Mouse (Mus musculus): ENCODE measurements around the gene Vps16. TPM values are rescaled to one million over a fixed set of nuclear protein-coding genes. Genes with fewer than 3 reads are reported as not detected.
A peak's percentile ranks its signal among the peaks of the same experiment; 100 is the strongest.

The Vps16 gene
- polyA plus RNA-seq, 1 experiment from 2014 or later, result 83.2 TPM

GRCm38 (mm10) chr2:130451086-130451726 lies 27.1 kb downstream of the Vps16 start:
- no peak overlapping the region for H3K27ac ChIP-seq (ENCODE audit: low read length)
- H3K9me3 ChIP-seq (replicated peaks; ENCODE audit: control insufficient read depth, low read length), result no peaks in the 10 kb centered on the region
- H3K4me3 ChIP-seq (replicated peaks; ENCODE audit: low read length), result peak overlapping the region; percentile 95
- no peaks in the 10 kb centered on the region for H3K36me3 ChIP-seq (ENCODE audit: control insufficient read depth, insufficient read depth, low read length)
- H3K4me2 ChIP-seq (ENCODE audit: low read depth, low read length), result peak overlapping the region; percentile 86
- 57% methylated on average over 14 of the region's 14 CpGs for WGBS
- peak overlapping the region; percentile 96 for H3K9ac ChIP-seq (ENCODE audit: low read length)
- peaks cover 25% of the 10 kb centered on the region for H3K4me1 ChIP-seq (ENCODE audit: control insufficient read depth, insufficient read depth, low read length)
- no peak for ATAC-seq (ENCODE audit: insufficient read depth, low FRiP score)
- H3K27me3 ChIP-seq (ENCODE audit: control insufficient read depth, insufficient read depth, low read length), result no peaks in the 10 kb centered on the region

GRCm38 (mm10) chr2:130451727-130452090 lies 27.6 kb downstream of the Vps16 start:
- peak overlapping the region; percentile 86 for H3K4me2 ChIP-seq (ENCODE audit: low read depth, low read length)
- ATAC-seq (ENCODE audit: insufficient read depth, low FRiP score), result no peak
- H3K9ac ChIP-seq (ENCODE audit: low read length), result peak overlapping the region; percentile 96
- 62% methylated on average over 3 of the region's 3 CpGs for WGBS
- peak overlapping the region; percentile 95 for H3K4me3 ChIP-seq (replicated peaks; ENCODE audit: low read length)
- no peaks in the 10 kb centered on the region for H3K27me3 ChIP-seq (ENCODE audit: control insufficient read depth, insufficient read depth, low read length)
- peaks cover 26% of the 10 kb centered on the region for H3K4me1 ChIP-seq (ENCODE audit: control insufficient read depth, insufficient read depth, low read length)
- H3K9me3 ChIP-seq (replicated peaks; ENCODE audit: control insufficient read depth, low read length), result no peaks in the 10 kb centered on the region
- H3K36me3 ChIP-seq (ENCODE audit: control insufficient read depth, insufficient read depth, low read length), result no peaks in the 10 kb centered on the region
- H3K27ac ChIP-seq (ENCODE audit: low read length), result no peak overlapping the region

GRCm38 (mm10) chr2:130452266-130452665 lies 28.1 kb downstream of the Vps16 start:
- ATAC-seq (ENCODE audit: insufficient read depth, low FRiP score), result no peak
- Histone ChIP-seq H3K9me3 (replicated peaks; ENCODE audit: control insufficient read depth, low read length) (no peaks in the 10 kb centered on the region), H3K4me3 (replicated peaks; ENCODE audit: low read length) (no peak overlapping the region), H3K9ac (ENCODE audit: low read length) (no peak overlapping the region; the same call in 1 of the 2 replicates), H3K4me1 (ENCODE audit: control insufficient read depth, insufficient read depth, low read length) (peaks cover 26% of the 10 kb centered on the region), H3K27me3 (ENCODE audit: control insufficient read depth, insufficient read depth, low read length) (no peaks in the 10 kb centered on the region), H3K36me3 (ENCODE audit: control insufficient read depth, insufficient read depth, low read length) (no peaks in the 10 kb centered on the region), H3K27ac (ENCODE audit: low read length) (no peak overlapping the region), H3K4me2 (ENCODE audit: low read depth, low read length) (no peak overlapping the region)
- WGBS, result 55% methylated on average over 2 of the region's 2 CpGs

- H3K9me3 ChIP-seq (replicated peaks; ENCODE audit: control insufficient read depth, low read length), result no peaks in the 10 kb centered on the region
- H3K36me3 ChIP-seq (ENCODE audit: control insufficient read depth, insufficient read depth, low read length), result no peaks in the 10 kb centered on the region
- H3K9ac ChIP-seq (ENCODE audit: low read length), result no peak overlapping the region
- H3K4me3 ChIP-seq (replicated peaks; ENCODE audit: low read length), result no peak overlapping the region
- H3K27me3 ChIP-seq (ENCODE audit: control insufficient read depth, insufficient read depth, low read length), result no peaks in the 10 kb centered on the region
- WGBS, result 60% methylated on average over 6 of the region's 6 CpGs
- H3K27ac ChIP-seq (ENCODE audit: low read length), result no peak overlapping the region
- peaks cover 26% of the 10 kb centered on the region for H3K4me1 ChIP-seq (ENCODE audit: control insufficient read depth, insufficient read depth, low read length)
- ATAC-seq (ENCODE audit: insufficient read depth, low FRiP score), result no peak
- no peak overlapping the region for H3K4me2 ChIP-seq (ENCODE audit: low read depth, low read length)
Observed at GRCm38 (mm10) chr2:130453421-130453820, 29.3 kb downstream of the Vps16 start.

- Histone ChIP-seq H3K4me2 (ENCODE audit: low read depth, low read length) (no peak overlapping the region), H3K9ac (ENCODE audit: low read length) (no peak overlapping the region), H3K9me3 (replicated peaks; ENCODE audit: control insufficient read depth, low read length) (no peaks in the 10 kb centered on the region), H3K27me3 (ENCODE audit: control insufficient read depth, insufficient read depth, low read length) (no peaks in the 10 kb centered on the region), H3K4me1 (ENCODE audit: control insufficient read depth, insufficient read depth, low read length) (peaks cover 19% of the 10 kb centered on the region), H3K36me3 (ENCODE audit: control insufficient read depth, insufficient read depth, low read length) (no peaks in the 10 kb centered on the region), H3K4me3 (replicated peaks; ENCODE audit: low read length) (no peak overlapping the region), H3K27ac (ENCODE audit: low read length) (no peak overlapping the region)
- ATAC-seq (ENCODE audit: insufficient read depth, low FRiP score), result no peak
- 58% methylated on average over 6 of the region's 6 CpGs for WGBS
Observed at GRCm38 (mm10) chr2:130454748-130455370, 30.7 kb downstream of the Vps16 start.

GRCm38 (mm10) chr2:130457871-130458270 lies 33.7 kb downstream of the Vps16 start:
- ATAC-seq (ENCODE audit: insufficient read depth, low FRiP score), result no peak
- no peak overlapping the region for H3K9ac ChIP-seq (ENCODE audit: low read length)
- peaks cover 21% of the 10 kb centered on the region for H3K4me1 ChIP-seq (ENCODE audit: control insufficient read depth, insufficient read depth, low read length)
- H3K27me3 ChIP-seq (ENCODE audit: control insufficient read depth, insufficient read depth, low read length), result no peaks in the 10 kb centered on the region
- no peak overlapping the region for H3K4me2 ChIP-seq (ENCODE audit: low read depth, low read length)
- no peaks in the 10 kb centered on the region for H3K9me3 ChIP-seq (replicated peaks; ENCODE audit: control insufficient read depth, low read length)
- no peak overlapping the region for H3K27ac ChIP-seq (ENCODE audit: low read length)
- 77% methylated on average over 3 of the region's 3 CpGs for WGBS
- no peak overlapping the region for H3K4me3 ChIP-seq (replicated peaks; ENCODE audit: low read length)
- H3K36me3 ChIP-seq (ENCODE audit: control insufficient read depth, insufficient read depth, low read length), result no peaks in the 10 kb centered on the region

GRCm38 (mm10) chr2:130459576-130459975 lies 35.4 kb downstream of the Vps16 start:
- no peak for ATAC-seq (ENCODE audit: insufficient read depth, low FRiP score)

GRCm38 (mm10) chr2:130461287-130462071 lies 37.3 kb downstream of the Vps16 start:
- Histone ChIP-seq H3K36me3 (ENCODE audit: control insufficient read depth, insufficient read depth, low read length) (no peaks in the 10 kb centered on the region), H3K9me3 (replicated peaks; ENCODE audit: control insufficient read depth, low read length) (no peaks in the 10 kb centered on the region), H3K9ac (ENCODE audit: low read length) (peak overlapping the region; percentile 37; the same call in 1 of the 2 replicates), H3K4me2 (ENCODE audit: low read depth, low read length) (0 out of 2 replicates have a peak overlapping the region, but pooled peaks have one; percentile 3), H3K4me3 (replicated peaks; ENCODE audit: low read length) (no peak overlapping the region), H3K4me1 (ENCODE audit: control insufficient read depth, insufficient read depth, low read length) (peaks cover 14% of the 10 kb centered on the region), H3K27ac (ENCODE audit: low read length) (peak overlapping the region; percentile 51; the same call in 1 of the 2 replicates), H3K27me3 (ENCODE audit: control insufficient read depth, insufficient read depth, low read length) (no peaks in the 10 kb centered on the region)
- ATAC-seq (ENCODE audit: insufficient read depth, low FRiP score), result no peak
- 38% methylated on average over 15 of the region's 15 CpGs for WGBS

More at GRCm38 (mm10) chr2:130459576-130459975, 35.4 kb downstream of the Vps16 start:
- WGBS, result 79% methylated on average over 3 of the region's 3 CpGs
- no peaks in the 10 kb centered on the region for H3K27me3 ChIP-seq (ENCODE audit: control insufficient read depth, insufficient read depth, low read length)
- H3K4me3 ChIP-seq (replicated peaks; ENCODE audit: low read length), result no peak overlapping the region
- no peak overlapping the region for H3K9ac ChIP-seq (ENCODE audit: low read length)
- no peaks in the 10 kb centered on the region for H3K36me3 ChIP-seq (ENCODE audit: control insufficient read depth, insufficient read depth, low read length)
- peaks cover 21% of the 10 kb centered on the region for H3K4me1 ChIP-seq (ENCODE audit: control insufficient read depth, insufficient read depth, low read length)
- no peak overlapping the region for H3K27ac ChIP-seq (ENCODE audit: low read length)
- no peaks in the 10 kb centered on the region for H3K9me3 ChIP-seq (replicated peaks; ENCODE audit: control insufficient read depth, low read length)
- no peak overlapping the region for H3K4me2 ChIP-seq (ENCODE audit: low read depth, low read length)

GRCm38 (mm10) chr2:130466438-130466837 lies 42.3 kb downstream of the Vps16 start:
- H3K4me1 ChIP-seq (ENCODE audit: control insufficient read depth, insufficient read depth, low read length), result peaks cover 2% of the 10 kb centered on the region; the same call in 1 of the 2 replicates
- H3K4me2 ChIP-seq (ENCODE audit: low read depth, low read length), result no peak overlapping the region
- 67% methylated on average over 1 of the region's 1 CpGs for WGBS
- no peak overlapping the region for H3K9ac ChIP-seq (ENCODE audit: low read length)
- no peak overlapping the region for H3K27ac ChIP-seq (ENCODE audit: low read length)
- H3K9me3 ChIP-seq (replicated peaks; ENCODE audit: control insufficient read depth, low read length), result no peaks in the 10 kb centered on the region
- ATAC-seq (ENCODE audit: insufficient read depth, low FRiP score), result no peak
- no peaks in the 10 kb centered on the region for H3K27me3 ChIP-seq (ENCODE audit: control insufficient read depth, insufficient read depth, low read length)
- no peaks in the 10 kb centered on the region for H3K36me3 ChIP-seq (ENCODE audit: control insufficient read depth, insufficient read depth, low read length)
- no peak overlapping the region for H3K4me3 ChIP-seq (replicated peaks; ENCODE audit: low read length)

All from stomach, embryonic 16.5 days (tissue).